Mouse (Mus musculus) layer of hippocampus, postnatal 10 days (tissue): ENCODE measurements around the gene Gpr108. TPM values are rescaled to one million over a fixed set of nuclear protein-coding genes. Genes with fewer than 3 reads are reported as not detected.
A peak's percentile ranks its signal among the peaks of the same experiment; 100 is the strongest.

Experiments
- DNase-seq, 2 experiments: peaks; one replicate each; pipeline ENCODE4 v3.0.0; 2021; ENCODE audit warnings: low spot score in 2 of 2
- total RNA-seq, 2 experiments: library from RNA; stranded (reverse); gene quantifications; 2 replicates each; pipeline ENCODE4 v1.2.3; 2021

Gene Gpr108
- total RNA-seq, 2 experiments from 2014 or later, result 15.0 to 16.3 TPM

GRCm38 (mm10) chr17:57273846-57274245 lies 25.6 kb upstream of the Gpr108 start:
- DNase-seq, result no peak

- no peak for DNase-seq
These were observed 23.1 kb upstream of the Gpr108 start for GRCm38 (mm10) chr17:57271301-57271700.

GRCm38 (mm10) chr17:57267556-57268126 lies 19.4 kb upstream of the Gpr108 start:
- no peak for DNase-seq

- peak in 1 of 2 experiments; percentile 45 for DNase-seq
These were observed 17.0 kb upstream of the Gpr108 start for GRCm38 (mm10) chr17:57264972-57265945.

- DNase-seq, result no peak
These were observed 15.9 kb upstream of the Gpr108 start for GRCm38 (mm10) chr17:57264164-57264563.

- DNase-seq, result no peak
These were observed 14.8 kb upstream of the Gpr108 start for GRCm38 (mm10) chr17:57262901-57263550.

- no peak for DNase-seq
These were observed 13.6 kb upstream of the Gpr108 start for GRCm38 (mm10) chr17:57261796-57262195.

GRCm38 (mm10) chr17:57261286-57261685 lies 13.0 kb upstream of the Gpr108 start:
- DNase-seq, result no peak

GRCm38 (mm10) chr17:57260351-57260750 lies 12.1 kb upstream of the Gpr108 start:
- DNase-seq, result no peak

- no peak for DNase-seq
These were observed 11.5 kb upstream of the Gpr108 start for GRCm38 (mm10) chr17:57259742-57260141.

- no peak for DNase-seq
These were observed 9.9 kb upstream of the Gpr108 start for GRCm38 (mm10) chr17:57258191-57258590.

GRCm38 (mm10) chr17:57256921-57257485 lies 8.8 kb upstream of the Gpr108 start:
- DNase-seq, result no peak

- DNase-seq, result no peak
These were observed 7.1 kb upstream of the Gpr108 start for GRCm38 (mm10) chr17:57255354-57255753.

- no peak for DNase-seq
These were observed 5.1 kb upstream of the Gpr108 start for GRCm38 (mm10) chr17:57253306-57253705.

GRCm38 (mm10) chr17:57251431-57251830 lies 3.2 kb upstream of the Gpr108 start:
- DNase-seq, result no peak

- DNase-seq, result peak in 1 of 2 experiments; percentile 38
These were observed 2.4 kb upstream of the Gpr108 start for GRCm38 (mm10) chr17:57250461-57251160.

- DNase-seq, result peak; percentile 96
These were observed 1.2 kb upstream of the Gpr108 start, which contains the start of gene Trip10 for GRCm38 (mm10) chr17:57249186-57250181. Gene Trip10, plus strand, starts transcription at chr17:57249455.

GRCm38 (mm10) chr17:57248771-57249170 lies 525 bp upstream of the Gpr108 start:
- no peak for DNase-seq

GRCm38 (mm10) chr17:57247393-57248200 lies 649 bp downstream of the Gpr108 start:
- DNase-seq, result peak; percentile 90 to 92
